ENCODE assay signal across 10 mouse cellular contexts in genomic region chr10:58381904-58382303, GRCm38 (mm10). TPM values are rescaled to one million over a fixed set of nuclear protein-coding genes. Genes with fewer than 3 reads are reported as not detected.
A peak's percentile ranks its signal among the peaks of the same experiment; 100 is the strongest.
DNase-seq lines count a peak whose midpoint lies in the region; ATAC-seq and TF ChIP-seq lines count a peak whose summit lies in the region.
"Had no signal": no experiment of that assay in that cellular context is flagged by ENCODE, and none has a peak within 500 bp of the region (broad histone marks: within the 10 kb centered on the region; RNA-seq: fewer than 3 reads in every experiment).

No protein-coding gene starts in this region.

- 88% methylated on average over 1 of the region's 1 CpGs for WGBS in forebrain, embryonic 12.5 days
- 90% methylated on average over 1 of the region's 1 CpGs for WGBS in forebrain, embryonic 16.5 days

- DNase-seq in layer of hippocampus, adult 2 months (ENCODE audit: low spot score in 2 of 2), result no peak
- no peak for DNase-seq in layer of hippocampus, adult 11-12 months (ENCODE audit: low spot score)
- no peak for DNase-seq in cerebellum, postnatal 25 days
- no peak for DNase-seq in gastrocnemius, postnatal 4 days (ENCODE audit: low spot score in 2 of 2)
- DNase-seq: B cell, adult 2 months had no signal

- H3K9ac ChIP-seq in forebrain, embryonic 12.5 days, result no peak overlapping the region
- H3K9ac ChIP-seq in forebrain, embryonic 16.5 days (replicated peaks; ENCODE audit: low read depth, low read length), result no peak overlapping the region

- no peak overlapping the region for H3K4me2 ChIP-seq in forebrain, embryonic 12.5 days
- no peak overlapping the region for H3K4me2 ChIP-seq in forebrain, embryonic 16.5 days (ENCODE audit: low read length)

- H3K36me3 ChIP-seq in forebrain, embryonic 12.5 days (replicated peaks), result no peaks in the 10 kb centered on the region
- no peaks in the 10 kb centered on the region for H3K36me3 ChIP-seq in forebrain, embryonic 16.5 days (ENCODE audit: control insufficient read depth, insufficient read depth)
- H3K36me3 ChIP-seq in megakaryocyte, embryonic 14.5 days (replicated peaks; ENCODE audit: low read length), result peaks cover 79% of the 10 kb centered on the region

- TF ChIP-seq POLR2A in embryonic fibroblast, embryonic 13.5 days (IDR thresholded peaks at IDR 0.05; ENCODE audit: low read depth, low read length), result no peak

- no peaks in the 10 kb centered on the region for H3K9me3 ChIP-seq in forebrain, embryonic 12.5 days
- H3K9me3 ChIP-seq in forebrain, embryonic 16.5 days (ENCODE audit: control insufficient read depth, low read length), result no peaks in the 10 kb centered on the region
- H3K9me3 ChIP-seq in megakaryocyte, embryonic 14.5 days, result no peaks in the 10 kb centered on the region

- H3K4me1 ChIP-seq in forebrain, embryonic 12.5 days, result peaks cover 22% of the 10 kb centered on the region
- H3K4me1 ChIP-seq in forebrain, embryonic 16.5 days (replicated peaks; ENCODE audit: control insufficient read depth, insufficient read depth, low read length), result peaks cover 33% of the 10 kb centered on the region
- H3K4me1 ChIP-seq in embryonic fibroblast, embryonic 13.5 days (ENCODE audit: control insufficient read depth, insufficient read depth, low read length), result peaks cover 19% of the 10 kb centered on the region
- peaks cover 89% of the 10 kb centered on the region for H3K4me1 ChIP-seq in megakaryocyte, embryonic 14.5 days

- H3K4me3 ChIP-seq in forebrain, embryonic 12.5 days (replicated peaks), result no peak overlapping the region
- H3K4me3 ChIP-seq in forebrain, embryonic 16.5 days (replicated peaks; ENCODE audit: low read length), result no peak overlapping the region
- H3K4me3 ChIP-seq in layer of hippocampus, adult 2 months, result no peak overlapping the region
- no peak overlapping the region for H3K4me3 ChIP-seq in embryonic fibroblast, embryonic 13.5 days (ENCODE audit: insufficient read depth, low read length)
- peak overlapping the region; percentile 81 for H3K4me3 ChIP-seq in megakaryocyte, embryonic 14.5 days (replicated peaks)

- peak overlapping the region; percentile 71; the same call in 1 of the 2 replicates for H3K27ac ChIP-seq in forebrain, embryonic 12.5 days
- no peak overlapping the region; the same call in 1 of the 2 replicates for H3K27ac ChIP-seq in forebrain, embryonic 16.5 days (ENCODE audit: low read length)
- H3K27ac ChIP-seq in layer of hippocampus, adult 2 months, result peak overlapping the region; percentile 92
- H3K27ac ChIP-seq in embryonic fibroblast, embryonic 13.5 days (ENCODE audit: insufficient read depth, low read length), result peak overlapping the region; percentile 89

- no peak for ATAC-seq in forebrain, embryonic 12.5 days (ENCODE audit: low FRiP score)
- no peak for ATAC-seq in forebrain, embryonic 16.5 days
- ATAC-seq: inflammation-experienced regulatory T-cells, adult 6 months had no signal

- H3K27me3 ChIP-seq in forebrain, embryonic 12.5 days, result no peaks in the 10 kb centered on the region
- no peaks in the 10 kb centered on the region for H3K27me3 ChIP-seq in forebrain, embryonic 16.5 days (replicated peaks; ENCODE audit: control insufficient read depth, insufficient read depth, low read length)
- no peaks in the 10 kb centered on the region for H3K27me3 ChIP-seq in megakaryocyte, embryonic 14.5 days (replicated peaks)

- TF ChIP-seq CTCF in layer of hippocampus, adult 2 months (conservative IDR thresholded peaks at IDR 0.05), result no peak
- no peak for TF ChIP-seq CTCF in embryonic fibroblast, embryonic 13.5 days (IDR thresholded peaks at IDR 0.05; ENCODE audit: borderline replicate concordance, insufficient read depth, low read length)

RNA-seq across cellular contexts. Expression of gene Lims1, which starts 58.6 kb away (rescaled TPM):
- 85.0 and 89.3 TPM in 2 replicates for polyA plus RNA-seq in forebrain, embryonic 12.5 days (2016; fragmentation: Nextera tagmentation; extraction: Ambion mirVana)
- 64.2 and 73.6 TPM in 2 replicates for polyA plus RNA-seq in forebrain, embryonic 16.5 days (2015; fragmentation: Nextera tagmentation; extraction: Ambion mirVana)
- 10 to 100 TPM; 20.7 to 22.6 TPM for total RNA-seq in layer of hippocampus, adult 2 months (2021)
- polyA plus RNA-seq in embryonic fibroblast, embryonic 13.5 days (2011; ENCODE audit: insufficient read length, low read depth, missing spikeins), result 160 and 170 TPM in 2 replicates
- 2.9 and 6.5 TPM in 2 replicates for polyA plus RNA-seq in megakaryocyte, embryonic 14.5 days (2012; ENCODE audit: insufficient read depth, low replicate concordance)
- 100 to 1,000 TPM; 108 to 135 TPM for total RNA-seq in gastrocnemius, postnatal 4 days (2021)
